Mouse (Mus musculus): ENCODE data around the gene Gm20683. TPM values are rescaled to one million over a fixed set of nuclear protein-coding genes. Genes with fewer than 3 reads are reported as not detected.

Gene Gm20683
- 1 to 10 TPM; 5.8 to 7.3 TPM for total RNA-seq (2021)
- long read RNA-seq, experiment 1, partial matches to known transcripts = 0 of 1 reads
- long read RNA-seq, experiment 1, other reads (novel, unspliced or antisense) = 1 of 1 reads
- long read RNA-seq, experiment 2 = 0 reads

- no peak for DNase-seq
Observed at GRCm38 (mm10) chr17:25841117-25841880, at the start of gene Gm20683. Gene Gm20683, minus strand, starts transcription at chr17:25841763.

- DNase-seq = no peak
Observed at GRCm38 (mm10) chr17:25888837-25889236, 47.3 kb upstream of the Gm20683 start.

GRCm38 (mm10) chr17:25887467-25887866, 45.9 kb upstream of the Gm20683 start:
- DNase-seq = no peak

- DNase-seq = no peak
Observed at GRCm38 (mm10) chr17:25886806-25887205, 45.2 kb upstream of the Gm20683 start.

GRCm38 (mm10) chr17:25885636-25886035, 44.1 kb upstream of the Gm20683 start:
- DNase-seq = no peak

- DNase-seq = no peak
Observed at GRCm38 (mm10) chr17:25883824-25884223, 42.3 kb upstream of the Gm20683 start.

- no peak for DNase-seq
Observed at GRCm38 (mm10) chr17:25883268-25883667, 41.7 kb upstream of the Gm20683 start.

GRCm38 (mm10) chr17:25882306-25882705, 40.7 kb upstream of the Gm20683 start:
- no peak for DNase-seq

GRCm38 (mm10) chr17:25881691-25882090, 40.1 kb upstream of the Gm20683 start:
- no peak for DNase-seq

- DNase-seq = no peak
Observed at GRCm38 (mm10) chr17:25880913-25881641, 39.5 kb upstream of the Gm20683 start.

GRCm38 (mm10) chr17:25880196-25880910, 38.8 kb upstream of the Gm20683 start, which contains the start of gene Wfikkn1:
Gene Wfikkn1, minus strand, starts transcription at chr17:25880858.
- DNase-seq = no peak

GRCm38 (mm10) chr17:25879750-25880149, 38.2 kb upstream of the Gm20683 start:
- DNase-seq = no peak

GRCm38 (mm10) chr17:25879261-25879660, 37.7 kb upstream of the Gm20683 start:
- no peak for DNase-seq

- DNase-seq = no peak
Observed at GRCm38 (mm10) chr17:25878611-25879180, 37.1 kb upstream of the Gm20683 start.

- DNase-seq = no peak
Observed at GRCm38 (mm10) chr17:25877741-25878610, 36.4 kb upstream of the Gm20683 start.

GRCm38 (mm10) chr17:25877025-25877424, 35.5 kb upstream of the Gm20683 start:
- no peak for DNase-seq

- no peak for DNase-seq
Observed at GRCm38 (mm10) chr17:25876347-25876915, 34.9 kb upstream of the Gm20683 start.

GRCm38 (mm10) chr17:25875171-25876136, 33.9 kb upstream of the Gm20683 start:
- DNase-seq = peak; percentile 87

- peak; percentile 88 for DNase-seq
Observed at GRCm38 (mm10) chr17:25874721-25875170, 33.2 kb upstream of the Gm20683 start, which contains the start of gene Mettl26. Gene Mettl26, plus strand, starts transcription at chr17:25875074.
